Mouse (Mus musculus): ENCODE measurements around the gene Lgr4. TPM values are rescaled to one million over a fixed set of nuclear protein-coding genes. Genes with fewer than 3 reads are reported as not detected.

Gene Lgr4
- polyA plus RNA-seq, 1 experiment from 2014 or later, result 39.0 TPM

GRCm38 (mm10) chr2:109956785-109957184 is 39.3 kb downstream of the Lgr4 start:
- H3K9me3 ChIP-seq (ENCODE audit: control insufficient read depth, low read depth, low read length), result no peaks in the 10 kb centered on the region
- H3K36me3 ChIP-seq (ENCODE audit: control insufficient read depth, insufficient read depth, low read length), result no peaks in the 10 kb centered on the region
- no peak overlapping the region for H3K9ac ChIP-seq (replicated peaks; ENCODE audit: low read depth, low read length)
- H3K4me1 ChIP-seq (ENCODE audit: control insufficient read depth, insufficient read depth, low read length), result peaks cover 31% of the 10 kb centered on the region
- H3K27me3 ChIP-seq (ENCODE audit: control insufficient read depth, insufficient read depth, low read length), result no peaks in the 10 kb centered on the region
- H3K4me3 ChIP-seq (ENCODE audit: low read depth, low read length), result no peak overlapping the region
- no peak overlapping the region for H3K27ac ChIP-seq (ENCODE audit: low read length)
- no peak overlapping the region for H3K4me2 ChIP-seq (replicated peaks; ENCODE audit: low read depth, low read length)
- ATAC-seq (ENCODE audit: insufficient number of reproducible peaks, insufficient read depth, low FRiP score, low read depth), result no peak
- WGBS, result 50% methylated on average over 4 of the region's 4 CpGs

- Histone ChIP-seq H3K4me2 (replicated peaks; ENCODE audit: low read depth, low read length) (no peak overlapping the region), H3K36me3 (ENCODE audit: control insufficient read depth, insufficient read depth, low read length) (no peaks in the 10 kb centered on the region), H3K27me3 (ENCODE audit: control insufficient read depth, insufficient read depth, low read length) (no peaks in the 10 kb centered on the region), H3K4me1 (ENCODE audit: control insufficient read depth, insufficient read depth, low read length) (peaks cover 23% of the 10 kb centered on the region), H3K4me3 (ENCODE audit: low read depth, low read length) (no peak overlapping the region), H3K9ac (replicated peaks; ENCODE audit: low read depth, low read length) (no peak overlapping the region), H3K9me3 (ENCODE audit: control insufficient read depth, low read depth, low read length) (no peaks in the 10 kb centered on the region), H3K27ac (ENCODE audit: low read length) (no peak overlapping the region)
- 69% methylated on average over 4 of the region's 4 CpGs for WGBS
- ATAC-seq (ENCODE audit: insufficient number of reproducible peaks, insufficient read depth, low FRiP score, low read depth), result no peak
These were observed 41.4 kb downstream of the Lgr4 start for GRCm38 (mm10) chr2:109958692-109959406.

- H3K4me2 ChIP-seq (replicated peaks; ENCODE audit: low read depth, low read length), result no peak overlapping the region
- no peak overlapping the region for H3K27ac ChIP-seq (ENCODE audit: low read length)
- WGBS, result 74% methylated on average over 11 of the region's 11 CpGs
- no peak for ATAC-seq (ENCODE audit: insufficient number of reproducible peaks, insufficient read depth, low FRiP score, low read depth)
- no peak overlapping the region for H3K4me3 ChIP-seq (ENCODE audit: low read depth, low read length)
- no peak overlapping the region for H3K9ac ChIP-seq (replicated peaks; ENCODE audit: low read depth, low read length)
- H3K36me3 ChIP-seq (ENCODE audit: control insufficient read depth, insufficient read depth, low read length), result no peaks in the 10 kb centered on the region
- H3K27me3 ChIP-seq (ENCODE audit: control insufficient read depth, insufficient read depth, low read length), result no peaks in the 10 kb centered on the region
- H3K4me1 ChIP-seq (ENCODE audit: control insufficient read depth, insufficient read depth, low read length), result peaks cover 19% of the 10 kb centered on the region
- H3K9me3 ChIP-seq (ENCODE audit: control insufficient read depth, low read depth, low read length), result no peaks in the 10 kb centered on the region
These were observed 42.1 kb downstream of the Lgr4 start for GRCm38 (mm10) chr2:109959407-109960075.

GRCm38 (mm10) chr2:109960246-109960645 is 42.8 kb downstream of the Lgr4 start:
- WGBS, result 70% methylated on average over 3 of the region's 3 CpGs
- Histone ChIP-seq H3K9me3 (ENCODE audit: control insufficient read depth, low read depth, low read length) (no peaks in the 10 kb centered on the region), H3K4me1 (ENCODE audit: control insufficient read depth, insufficient read depth, low read length) (peaks cover 12% of the 10 kb centered on the region), H3K27ac (ENCODE audit: low read length) (no peak overlapping the region), H3K4me2 (replicated peaks; ENCODE audit: low read depth, low read length) (no peak overlapping the region), H3K9ac (replicated peaks; ENCODE audit: low read depth, low read length) (no peak overlapping the region), H3K4me3 (ENCODE audit: low read depth, low read length) (no peak overlapping the region), H3K36me3 (ENCODE audit: control insufficient read depth, insufficient read depth, low read length) (no peaks in the 10 kb centered on the region), H3K27me3 (ENCODE audit: control insufficient read depth, insufficient read depth, low read length) (no peaks in the 10 kb centered on the region)
- no peak for ATAC-seq (ENCODE audit: insufficient number of reproducible peaks, insufficient read depth, low FRiP score, low read depth)

DNA sequence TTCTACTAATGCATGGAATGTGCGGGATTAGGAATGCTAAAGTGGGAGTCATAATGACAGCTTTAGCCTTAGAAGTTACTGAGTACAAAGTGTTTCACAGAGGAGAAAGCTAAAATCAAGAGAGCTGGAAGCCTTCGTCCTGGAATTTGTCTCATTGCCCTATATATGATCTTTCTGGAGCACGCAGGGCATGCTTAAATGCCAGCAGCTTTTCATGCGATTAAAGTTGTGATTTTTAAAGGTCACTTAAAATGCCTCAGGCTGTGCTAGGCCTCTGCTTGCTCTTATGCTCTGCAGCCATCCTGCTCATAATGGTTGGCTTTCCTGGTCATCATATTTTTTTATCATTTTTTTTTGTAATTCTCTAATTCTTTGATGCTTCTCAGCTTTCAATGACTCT is 43.7 kb downstream of the Lgr4 start:
- Histone ChIP-seq H3K9ac (replicated peaks; ENCODE audit: low read depth, low read length) (no peak overlapping the region), H3K27ac (ENCODE audit: low read length) (no peak overlapping the region), H3K4me1 (ENCODE audit: control insufficient read depth, insufficient read depth, low read length) (peaks cover 14% of the 10 kb centered on the region; the same call in 1 of the 2 replicates), H3K9me3 (ENCODE audit: control insufficient read depth, low read depth, low read length) (no peaks in the 10 kb centered on the region), H3K27me3 (ENCODE audit: control insufficient read depth, insufficient read depth, low read length) (no peaks in the 10 kb centered on the region), H3K4me2 (replicated peaks; ENCODE audit: low read depth, low read length) (no peak overlapping the region), H3K36me3 (ENCODE audit: control insufficient read depth, insufficient read depth, low read length) (no peaks in the 10 kb centered on the region), H3K4me3 (ENCODE audit: low read depth, low read length) (no peak overlapping the region)
- WGBS, result 63% methylated on average over 4 of the region's 4 CpGs
- ATAC-seq (ENCODE audit: insufficient number of reproducible peaks, insufficient read depth, low FRiP score, low read depth), result no peak

DNA sequence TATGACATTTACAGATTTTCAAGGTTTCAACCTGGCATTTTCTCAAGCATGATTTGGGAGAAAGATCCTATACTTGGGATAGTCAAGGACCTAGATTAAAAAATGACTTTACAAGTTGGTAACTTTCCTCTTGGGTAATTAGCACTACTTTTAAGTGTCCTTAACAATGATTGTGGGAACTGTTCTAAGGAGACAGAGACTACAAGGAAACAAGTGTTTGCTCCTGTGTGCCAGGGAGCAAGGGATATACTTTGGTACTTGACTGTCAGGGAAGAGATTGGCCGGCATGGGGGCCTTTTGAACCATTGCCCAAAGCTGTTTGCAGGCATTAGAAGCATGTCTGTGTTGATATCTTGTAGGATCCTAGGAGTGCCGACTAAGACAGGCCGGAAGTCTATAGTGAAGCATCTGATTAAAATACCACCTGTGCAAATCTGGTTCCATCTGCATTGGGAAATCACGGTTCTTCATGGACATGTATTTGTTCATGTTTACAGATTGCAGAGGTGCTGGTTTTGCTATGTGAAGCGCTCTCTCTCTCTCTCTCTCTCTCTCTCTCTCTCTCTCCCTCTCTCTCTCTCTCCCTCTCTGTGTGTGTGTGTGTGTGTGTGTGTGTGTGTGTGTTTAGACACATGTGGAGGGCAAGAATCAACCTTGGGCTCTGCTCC is 46.3 kb downstream of the Lgr4 start:
- H3K36me3 ChIP-seq (ENCODE audit: control insufficient read depth, insufficient read depth, low read length), result no peaks in the 10 kb centered on the region

GRCm38 (mm10) chr2:109965753-109966420 is 48.4 kb downstream of the Lgr4 start:
- H3K9ac ChIP-seq (replicated peaks; ENCODE audit: low read depth, low read length), result no peak overlapping the region
- no peak overlapping the region for H3K4me3 ChIP-seq (ENCODE audit: low read depth, low read length)
- H3K27ac ChIP-seq (ENCODE audit: low read length), result no peak overlapping the region
- no peak overlapping the region for H3K4me2 ChIP-seq (replicated peaks; ENCODE audit: low read depth, low read length)
- 79% methylated on average over 9 of the region's 9 CpGs for WGBS
- ATAC-seq (ENCODE audit: insufficient number of reproducible peaks, insufficient read depth, low FRiP score, low read depth), result no peak
- H3K36me3 ChIP-seq (ENCODE audit: control insufficient read depth, insufficient read depth, low read length), result no peaks in the 10 kb centered on the region
- no peaks in the 10 kb centered on the region; the same call in 1 of the 2 replicates for H3K9me3 ChIP-seq (ENCODE audit: control insufficient read depth, low read depth, low read length)
- H3K4me1 ChIP-seq (ENCODE audit: control insufficient read depth, insufficient read depth, low read length), result peaks cover 9% of the 10 kb centered on the region
- no peaks in the 10 kb centered on the region for H3K27me3 ChIP-seq (ENCODE audit: control insufficient read depth, insufficient read depth, low read length)

More for the DNA sequence above, 46.3 kb downstream of the Lgr4 start:
- no peak overlapping the region for H3K4me3 ChIP-seq (ENCODE audit: low read depth, low read length)
- H3K27me3 ChIP-seq (ENCODE audit: control insufficient read depth, insufficient read depth, low read length), result no peaks in the 10 kb centered on the region
- no peak overlapping the region for H3K27ac ChIP-seq (ENCODE audit: low read length)
- no peak for ATAC-seq (ENCODE audit: insufficient number of reproducible peaks, insufficient read depth, low FRiP score, low read depth)
- peaks cover 13% of the 10 kb centered on the region for H3K4me1 ChIP-seq (ENCODE audit: control insufficient read depth, insufficient read depth, low read length)
- no peaks in the 10 kb centered on the region; the same call in 1 of the 2 replicates for H3K9me3 ChIP-seq (ENCODE audit: control insufficient read depth, low read depth, low read length)
- no peak overlapping the region for H3K4me2 ChIP-seq (replicated peaks; ENCODE audit: low read depth, low read length)
- no peak overlapping the region for H3K9ac ChIP-seq (replicated peaks; ENCODE audit: low read depth, low read length)
- 74% methylated on average over 5 of the region's 5 CpGs for WGBS

- WGBS, result 94% methylated on average over 4 of the region's 4 CpGs
- ATAC-seq (ENCODE audit: insufficient number of reproducible peaks, insufficient read depth, low FRiP score, low read depth), result no peak
These were observed 49.4 kb downstream of the Lgr4 start for GRCm38 (mm10) chr2:109966863-109967262.

More at GRCm38 (mm10) chr2:109966863-109967262, 49.4 kb downstream of the Lgr4 start:
- no peak overlapping the region for H3K4me2 ChIP-seq (replicated peaks; ENCODE audit: low read depth, low read length)
- no peak overlapping the region for H3K9ac ChIP-seq (replicated peaks; ENCODE audit: low read depth, low read length)
- H3K4me1 ChIP-seq (ENCODE audit: control insufficient read depth, insufficient read depth, low read length), result peaks cover 9% of the 10 kb centered on the region
- H3K4me3 ChIP-seq (ENCODE audit: low read depth, low read length), result no peak overlapping the region
- H3K36me3 ChIP-seq (ENCODE audit: control insufficient read depth, insufficient read depth, low read length), result no peaks in the 10 kb centered on the region
- no peak overlapping the region for H3K27ac ChIP-seq (ENCODE audit: low read length)
- H3K9me3 ChIP-seq (ENCODE audit: control insufficient read depth, low read depth, low read length), result no peaks in the 10 kb centered on the region; the same call in 1 of the 2 replicates
- H3K27me3 ChIP-seq (ENCODE audit: control insufficient read depth, insufficient read depth, low read length), result no peaks in the 10 kb centered on the region

All from stomach, embryonic 14.5 days (tissue).